Mouse (Mus musculus) MN1 (cell line): ENCODE data around the gene Setd3.

Experiments
- DNase-seq: peaks from one replicate; pipeline ENCODE4 v3.0.0-alpha.2; 2016; ENCODE audit warnings: low spot score

Setd3 gene

DNA sequence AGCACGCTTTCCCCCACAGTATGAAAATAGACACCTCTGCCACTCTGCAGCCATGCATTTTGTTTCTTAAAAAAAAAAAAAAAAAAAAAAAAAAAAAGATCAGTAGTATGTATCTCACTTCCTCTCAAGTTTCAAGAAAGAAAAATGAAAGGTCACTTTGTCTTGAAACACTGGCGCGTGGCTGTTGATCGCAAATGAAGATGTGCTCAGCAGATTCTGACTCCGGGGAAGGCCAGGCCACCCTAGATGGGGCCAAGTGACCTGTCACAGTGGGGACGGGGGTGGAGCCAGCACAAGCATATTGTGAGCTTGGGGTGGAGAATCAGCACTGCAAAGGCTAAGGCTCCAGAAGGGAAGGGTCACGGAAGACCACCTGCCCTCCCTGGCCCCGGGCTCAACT, 24.8 kb upstream of the Setd3 start:
- DNase-seq: no peak

DNA sequence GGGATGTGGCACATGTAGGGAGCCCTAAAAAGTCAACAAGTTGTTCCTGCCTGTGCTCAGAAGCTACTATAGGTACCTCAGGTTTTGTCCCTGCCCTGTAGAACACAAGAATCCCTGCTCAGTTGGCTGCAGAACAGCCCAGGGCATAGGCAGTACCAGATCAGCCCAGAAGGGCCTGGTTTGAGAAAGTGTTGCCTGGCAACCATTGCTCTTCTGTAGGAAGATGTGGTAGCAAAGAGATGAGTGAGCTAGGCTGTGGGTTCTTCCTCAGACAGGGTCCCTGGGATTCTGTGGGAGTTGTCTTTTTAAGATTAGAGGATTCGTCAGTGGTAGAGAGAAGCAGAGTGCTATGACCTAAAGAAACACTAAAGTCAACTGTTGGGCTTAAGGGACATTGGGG, 21.0 kb upstream of the Setd3 start:
- no peak for DNase-seq

DNA sequence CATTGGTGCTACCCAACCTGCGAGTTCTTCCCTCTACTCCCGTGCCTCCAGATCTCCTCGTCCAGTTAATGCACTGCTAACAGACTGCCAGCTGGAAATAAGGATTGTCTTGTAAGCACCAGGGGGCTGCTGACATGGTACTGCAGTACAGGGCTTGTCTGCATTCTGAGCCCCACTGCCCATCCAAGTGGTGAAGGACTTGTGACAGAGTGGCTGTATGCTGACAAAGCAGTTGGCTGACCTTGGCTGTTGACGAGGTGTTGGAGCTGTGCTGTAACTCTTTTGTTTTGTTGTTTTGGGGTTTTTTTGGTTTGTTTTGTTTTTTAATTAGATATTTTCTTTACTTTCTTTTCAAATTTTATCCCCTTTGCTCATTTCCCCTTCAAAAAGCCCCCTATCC, 19.3 kb upstream of the Setd3 start:
- DNase-seq: no peak

GRCm38 (mm10) chr12:108195761-108196160, 16.6 kb upstream of the Setd3 start:
- DNase-seq: no peak

DNA sequence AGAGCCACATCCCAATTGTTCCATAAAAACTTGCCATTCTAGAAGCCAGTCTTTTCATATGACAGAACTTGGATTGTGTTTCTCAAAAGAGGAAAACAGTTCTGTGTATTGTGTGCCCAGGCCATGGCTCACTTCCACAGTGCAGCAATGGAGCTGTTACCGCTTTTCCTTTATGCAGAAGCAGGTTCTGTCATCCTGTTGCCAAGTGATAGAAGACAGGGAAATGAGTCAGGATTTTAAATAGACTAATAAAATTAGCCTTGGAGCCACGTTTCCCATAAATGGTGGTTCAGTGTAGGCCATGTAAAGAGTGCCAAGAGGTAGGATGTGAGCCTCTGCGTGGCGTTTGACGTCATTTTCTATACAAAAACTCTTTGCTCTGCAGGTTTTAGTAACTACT, 14.8 kb upstream of the Setd3 start:
- peak; percentile 77 for DNase-seq

DNA sequence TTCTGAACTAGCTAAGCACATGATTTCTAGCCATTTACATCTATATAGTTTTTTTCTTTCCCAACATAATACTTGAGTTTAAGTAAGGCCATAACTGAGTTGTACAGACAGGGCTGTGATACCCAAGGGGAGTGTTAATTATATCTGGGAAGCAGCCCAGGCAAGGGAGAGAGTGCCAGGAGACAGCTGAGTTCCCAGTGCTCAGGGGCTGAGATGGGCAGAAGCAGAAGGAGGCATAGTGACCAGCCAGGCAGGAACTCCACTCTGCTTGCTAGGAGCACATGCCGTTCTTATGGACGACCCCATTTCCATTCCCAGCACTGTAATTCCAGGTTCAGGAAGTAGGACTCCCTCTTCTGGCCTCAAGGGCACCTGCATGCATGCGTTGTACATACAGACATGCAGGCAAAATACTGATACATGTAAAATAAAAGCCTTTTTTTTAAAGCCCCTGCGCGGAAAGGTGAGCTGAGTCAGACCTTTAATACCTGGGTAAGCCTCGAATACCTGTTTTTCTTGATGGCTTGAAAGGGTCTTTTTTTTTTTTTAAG, 8.5 kb upstream of the Setd3 start:
- DNase-seq: no peak

DNA sequence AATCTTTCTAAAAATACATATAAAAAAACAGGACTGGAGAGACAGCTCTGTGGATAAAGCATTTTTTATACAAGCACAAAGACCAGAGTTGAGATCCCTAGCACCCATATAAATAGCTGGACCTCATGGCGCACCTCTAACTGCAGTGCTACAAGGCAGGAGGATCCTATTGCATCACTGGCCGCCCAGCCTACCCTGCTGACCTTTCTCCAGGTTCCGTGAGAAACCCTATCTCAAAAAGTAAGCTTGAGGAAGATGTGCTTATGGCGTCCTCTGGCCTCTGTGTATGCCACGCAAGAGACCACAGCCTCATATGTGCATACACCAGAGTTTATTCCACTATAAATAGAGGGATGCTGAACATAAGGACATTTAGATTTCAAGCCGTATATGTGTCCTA, 2.6 kb upstream of the Setd3 start:
- DNase-seq: no peak

DNA sequence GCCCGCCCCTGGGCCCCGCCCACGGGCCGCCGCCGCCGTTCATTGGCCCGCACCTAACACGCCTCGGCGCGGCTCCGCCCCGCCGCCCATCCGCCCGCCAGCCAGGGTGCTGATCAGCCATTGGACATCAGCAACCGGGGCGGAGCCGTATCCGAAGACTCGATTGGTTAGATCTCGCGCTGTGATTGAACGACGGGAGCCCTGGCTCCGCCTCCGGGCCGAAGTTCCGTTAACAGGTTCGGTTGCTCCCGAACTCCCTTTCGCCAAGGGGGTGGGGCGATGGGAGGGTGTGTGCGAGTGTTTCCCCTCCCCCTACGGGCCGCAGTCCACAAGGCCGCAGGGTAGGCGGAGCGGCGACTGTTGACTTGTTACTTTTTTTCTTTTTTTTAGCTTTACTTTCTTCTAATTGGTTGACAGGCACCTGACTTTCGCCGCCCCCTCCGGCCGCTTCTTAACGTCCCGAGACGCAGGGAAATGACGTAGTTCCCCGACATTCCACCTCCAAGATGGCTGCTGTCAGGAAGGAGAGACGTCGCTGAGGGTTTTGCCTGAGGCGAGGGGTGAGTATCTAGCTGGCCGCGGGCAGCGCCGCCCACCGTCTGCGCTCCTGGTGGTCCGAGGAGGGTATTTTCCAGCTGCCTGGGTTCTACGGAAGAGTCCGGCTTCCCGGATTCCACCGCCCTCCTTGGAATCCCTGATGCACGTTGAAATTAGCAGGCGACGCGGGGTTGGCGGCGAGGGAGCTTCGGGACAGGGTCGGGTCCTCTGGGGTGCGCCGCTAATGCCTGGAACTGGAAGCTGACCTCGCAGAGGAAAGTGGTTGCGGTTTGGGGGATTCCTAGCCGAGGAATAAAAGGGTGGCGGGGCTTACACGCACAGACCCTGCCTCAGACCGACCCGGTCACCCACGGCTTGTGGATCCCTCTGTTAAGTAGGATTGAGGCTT, 480 bp upstream of the Setd3 start, which contains the start of gene Ccnk:
Ccnk (plus strand) TSS at position 259 of the 946 bp plus-strand sequence.
- DNase-seq: peak; percentile 97

GRCm38 (mm10) chr12:108178331-108179245, 526 bp downstream of the Setd3 start:
- peak; percentile 27 for DNase-seq

DNA sequence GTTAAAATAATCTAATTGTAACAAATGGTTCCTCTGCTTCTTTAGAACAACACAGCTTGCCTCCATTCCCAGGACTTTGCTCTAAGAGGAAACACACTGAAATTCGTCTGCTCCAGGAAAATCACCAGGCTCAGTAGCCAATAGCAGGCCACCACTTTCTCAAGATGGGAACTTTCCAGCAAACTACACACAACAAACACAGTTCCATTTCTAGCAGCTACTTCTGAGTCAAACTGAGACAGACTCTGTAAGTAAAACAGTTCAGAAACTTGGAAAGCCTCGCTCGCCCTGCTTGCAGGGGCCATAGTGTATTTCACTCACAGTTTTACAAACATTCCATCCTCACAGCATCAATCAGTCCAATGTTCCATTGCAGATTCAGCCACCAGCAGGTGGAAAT, 2.7 kb downstream of the Setd3 start:
- DNase-seq: no peak

- no peak for DNase-seq
These were observed 4.3 kb downstream of the Setd3 start for GRCm38 (mm10) chr12:108174606-108175505.

DNA sequence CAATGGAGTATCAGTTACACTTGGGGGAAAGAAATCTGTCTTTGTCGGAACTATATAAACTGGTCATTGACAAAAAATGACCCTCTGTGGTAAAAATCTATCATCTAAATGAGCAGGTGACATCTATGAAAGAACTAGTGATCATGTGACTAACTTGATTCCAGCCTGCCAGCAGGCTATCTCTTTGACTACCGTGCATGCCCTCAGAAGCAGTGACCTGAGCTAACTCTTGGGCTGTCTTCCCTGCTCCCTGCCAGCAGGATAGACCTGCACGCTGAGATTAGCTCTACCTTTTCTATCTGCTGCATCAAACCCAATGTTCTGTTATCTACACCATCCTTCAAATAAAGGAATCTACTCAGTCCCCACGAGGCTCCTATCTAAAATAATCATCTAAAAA, 6.5 kb downstream of the Setd3 start:
- no peak for DNase-seq

GRCm38 (mm10) chr12:108171336-108171735, 7.8 kb downstream of the Setd3 start:
- DNase-seq: no peak

DNA sequence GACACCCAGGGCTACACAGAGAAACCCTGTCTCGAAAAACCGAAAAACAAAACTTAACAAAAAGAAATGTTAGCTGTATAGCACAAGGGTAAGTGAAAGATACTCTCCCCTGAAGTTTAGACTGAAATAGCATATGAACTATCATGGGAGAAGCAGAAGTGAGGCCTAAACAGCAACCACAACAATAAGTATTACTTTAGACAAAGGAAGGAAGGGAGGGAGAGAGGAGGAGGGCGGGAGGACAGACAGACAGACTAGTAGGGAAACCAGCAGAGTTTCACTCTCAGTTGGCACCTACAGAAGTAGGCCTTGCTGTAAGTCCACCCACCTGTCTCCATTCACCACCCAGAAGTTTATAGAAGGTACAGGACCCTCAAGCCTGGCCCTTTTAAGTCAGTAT, 8.6 kb downstream of the Setd3 start:
- no peak for DNase-seq

- DNase-seq: no peak
These were observed 10.2 kb downstream of the Setd3 start for GRCm38 (mm10) chr12:108168909-108169308.

DNA sequence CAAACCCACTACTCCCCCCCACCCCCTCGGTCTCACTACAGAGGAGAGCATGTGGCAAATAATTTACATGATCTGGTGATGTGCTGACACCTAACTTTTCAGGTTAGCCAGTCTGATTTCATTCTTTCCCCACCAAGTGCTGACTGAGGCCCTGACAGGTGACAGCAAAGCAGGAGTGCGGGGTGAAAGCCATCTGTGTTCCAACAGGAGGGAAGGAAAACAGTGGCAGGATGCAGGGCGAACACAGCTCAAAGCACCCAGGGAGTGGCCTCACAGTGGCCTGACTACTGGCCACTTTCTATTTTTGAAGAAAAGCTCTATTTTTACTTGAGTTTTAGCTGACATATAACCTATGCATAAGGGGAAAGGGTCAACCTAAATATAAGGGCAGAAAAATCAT, 15.4 kb downstream of the Setd3 start:
- DNase-seq: no peak

DNA sequence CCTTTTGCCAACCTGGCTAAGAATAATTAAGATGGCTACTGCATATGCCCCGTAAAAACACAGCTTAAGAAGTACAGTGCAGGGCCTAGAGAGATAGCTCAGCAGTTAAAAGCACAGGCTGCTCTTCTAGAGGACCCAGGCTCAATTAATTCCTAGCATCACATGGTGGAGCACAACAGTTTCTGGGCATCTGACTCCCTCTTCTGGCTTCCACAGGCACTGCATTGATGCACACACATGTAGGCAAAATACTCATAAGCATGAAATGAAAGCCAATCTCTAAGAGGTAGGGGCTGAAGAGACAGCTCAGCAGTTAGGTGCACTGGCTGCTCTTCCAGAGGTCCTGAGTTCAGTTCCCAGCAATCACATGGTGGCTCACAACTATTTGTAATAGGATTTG, 17.1 kb downstream of the Setd3 start:
- no peak for DNase-seq

GRCm38 (mm10) chr12:108159863-108160262, 19.3 kb downstream of the Setd3 start:
- no peak for DNase-seq

GRCm38 (mm10) chr12:108152743-108153142, 26.4 kb downstream of the Setd3 start:
- DNase-seq: no peak

- DNase-seq: peak; percentile 5
These were observed 29.4 kb downstream of the Setd3 start for GRCm38 (mm10) chr12:108149764-108150163.

DNA sequence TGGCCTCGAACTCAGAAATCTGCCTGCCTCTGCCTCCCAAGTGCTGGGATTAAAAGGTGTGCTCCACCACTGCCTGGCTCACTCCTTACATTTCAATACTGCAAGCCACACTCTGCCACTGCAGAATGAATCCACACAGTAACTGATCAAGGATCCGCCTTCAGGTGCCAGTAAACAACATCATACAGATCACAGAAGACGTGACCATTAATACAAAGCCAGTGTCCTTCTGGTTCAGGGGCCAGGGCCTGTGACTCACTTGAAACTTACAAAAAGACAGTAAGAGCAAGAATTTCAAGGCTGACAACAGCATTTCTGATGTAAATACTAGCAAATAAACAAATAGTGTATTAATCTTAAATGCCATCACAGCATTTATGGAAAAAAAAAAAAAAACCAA, 33.9 kb downstream of the Setd3 start:
- no peak for DNase-seq
